Mouse (Mus musculus): ENCODE results near the gene Shb.

DNA sequence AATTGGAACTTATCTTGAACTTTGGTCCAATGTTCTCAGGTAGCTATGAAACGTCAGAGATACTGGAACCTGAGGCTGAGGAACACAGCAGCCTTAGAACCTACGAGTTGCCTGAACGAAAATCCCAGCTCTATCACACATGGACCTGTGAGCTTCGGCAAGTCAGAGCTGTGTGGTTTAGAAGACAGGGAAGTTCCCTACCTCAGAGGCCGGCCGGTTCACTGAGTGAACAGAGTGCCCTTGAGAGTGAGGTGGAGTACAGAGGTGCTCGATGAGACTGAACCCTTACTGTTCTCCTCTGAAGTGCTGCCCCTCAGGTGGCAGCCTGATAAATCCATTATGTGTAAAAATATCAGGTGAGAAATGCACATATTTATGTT is 128.8 kb downstream of the Shb start:
- TF ChIP-seq CTCF (IDR thresholded peaks at IDR 0.05; ENCODE audit: low read depth) (no peak), EP300 (IDR thresholded peaks at IDR 0.05; ENCODE audit: low read depth) (no peak)

Measured in liver, postnatal 0 days (tissue).